Mouse (Mus musculus): ENCODE measurements around the gene Ulk4.

DNA sequence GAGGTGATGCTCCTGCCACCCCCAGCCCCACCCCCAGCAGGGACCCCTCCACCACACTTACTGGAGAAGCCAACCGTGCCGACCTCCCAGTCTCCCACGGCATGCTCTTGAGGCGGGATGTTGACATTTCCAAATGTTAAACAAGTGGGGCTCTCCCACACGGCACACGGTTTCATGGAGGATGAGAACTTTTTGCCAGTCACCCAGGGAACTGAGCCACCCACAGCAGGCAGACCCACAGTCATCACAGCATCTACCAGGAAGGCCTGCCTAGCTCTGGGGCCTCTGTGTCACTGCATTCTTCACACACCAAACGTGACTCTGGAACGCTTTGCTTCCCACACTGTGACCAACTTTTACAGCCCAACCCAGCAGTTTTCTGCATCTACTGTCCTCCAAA, 152.3 kb downstream of the Ulk4 start:
- TF ChIP-seq CTCF (IDR thresholded peaks at IDR 0.05; ENCODE audit: borderline replicate concordance, extremely low read depth, insufficient read depth, insufficient read length) (no peak), POLR2A (IDR thresholded peaks at IDR 0.05; ENCODE audit: borderline replicate concordance, extremely low read depth, insufficient read depth, insufficient read length, poor library complexity, severe bottlenecking) (no peak)
